Mouse (Mus musculus): ENCODE data around the gene Bloc1s3. TPM values are rescaled to one million over a fixed set of nuclear protein-coding genes. Genes with fewer than 3 reads are reported as not detected.
"Not testable (repeated sequence)": the region's sequence is repeated elsewhere in the genome, so short reads cannot be mapped to it uniquely, and the experiment has no call there.

Bloc1s3 gene
- polyA plus RNA-seq, 2 experiments = 1.2 to 6.2 TPM

DNA sequence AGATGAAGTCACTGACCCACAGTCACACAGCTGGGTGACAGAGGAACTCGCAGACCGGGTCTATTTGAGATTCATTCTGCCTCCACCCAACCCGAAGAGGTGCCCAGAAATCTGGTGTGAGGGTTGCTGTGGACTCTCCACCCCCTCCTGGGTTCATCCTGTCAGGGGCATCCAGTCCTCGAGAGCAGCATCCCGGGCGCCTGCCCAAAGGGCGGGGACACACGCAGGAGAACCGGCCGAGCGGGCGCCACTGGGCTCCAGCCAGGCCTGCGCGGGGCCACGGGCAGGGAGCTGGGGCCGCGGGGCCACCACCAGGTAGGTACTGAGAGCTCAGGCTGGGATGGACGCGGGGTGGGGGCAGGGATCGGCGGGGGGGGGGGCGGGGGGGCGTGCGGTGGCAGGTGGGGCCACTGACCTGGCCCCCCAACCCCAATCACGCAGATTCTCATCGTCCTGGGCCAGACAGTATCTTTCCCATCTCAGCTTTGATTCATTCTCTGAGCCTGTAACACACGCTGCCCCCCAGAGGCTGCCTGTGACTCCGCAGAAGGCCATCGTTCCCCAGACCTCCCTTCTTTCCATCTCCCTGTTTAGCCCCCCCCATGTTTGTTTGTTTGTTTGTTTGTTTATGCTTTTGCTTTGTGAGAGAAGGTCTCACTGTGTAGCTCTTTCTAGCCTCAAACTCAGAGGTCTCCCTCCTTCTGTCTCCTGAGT lies 9.6 kb upstream of the Bloc1s3 start, which contains the start of gene Nkpd1:
Gene Nkpd1, plus strand, starts transcription at position 187 of the 714 bp plus-strand sequence.
- DNase-seq (ENCODE audit: low spot score) (no peak), ATAC-seq (ENCODE audit: low FRiP score, low read depth) (no peak)
- Histone ChIP-seq H3K4me3 (replicated peaks; ENCODE audit: low read length) (peak within 1 kb of the TSS; percentile 5; the same call in 1 of the 2 replicates), H3K27ac (replicated peaks; ENCODE audit: low read depth, low read length) (no peak within 1 kb of the TSS), H3K27me3 (ENCODE audit: control insufficient read depth, insufficient read depth, low read length) (peaks cover 55% of the 10 kb centered on the region), H3K4me2 (replicated peaks; ENCODE audit: low read depth, low read length, severe bottlenecking) (peak within 1 kb of the TSS; percentile 25), H3K4me1 (ENCODE audit: control insufficient read depth, insufficient read depth, low read length) (peaks cover 3% of the 10 kb centered on the region), H3K9ac (ENCODE audit: low read depth, low read length, severe bottlenecking) (peak within 1 kb of the TSS; percentile 45; the same call in 1 of the 2 replicates), H3K9me3 (ENCODE audit: control insufficient read depth, low read length) (no peaks in the 10 kb centered on the region), H3K36me3 (ENCODE audit: control insufficient read depth, insufficient read depth, low read length) (no peaks in the 10 kb centered on the region)
- 9% methylated on average over 15 of the region's 29 CpGs for WGBS
- TF ChIP-seq POLR2A (IDR thresholded peaks at IDR 0.05; ENCODE audit: borderline replicate concordance, extremely low read depth, insufficient read depth, insufficient read length) = no peak

DNA sequence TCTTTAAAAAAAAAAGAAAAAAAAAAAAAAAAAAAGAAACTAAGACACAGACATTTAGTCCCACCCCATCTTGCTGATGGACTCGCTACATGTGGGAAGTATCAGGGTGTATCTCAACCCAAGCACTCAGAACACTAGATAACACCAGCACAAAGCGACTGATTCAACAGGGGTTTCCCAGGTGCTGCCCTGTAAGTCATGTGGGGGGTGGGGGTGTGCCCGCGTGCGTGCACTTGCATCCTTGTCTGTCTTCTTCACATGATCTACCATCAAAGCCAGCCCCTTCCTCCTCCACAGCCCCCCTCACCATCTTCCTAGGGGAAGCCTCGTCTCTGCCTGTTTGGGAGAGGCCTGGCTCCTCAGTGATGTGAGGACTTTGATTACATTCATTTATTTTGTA lies 4.2 kb upstream of the Bloc1s3 start:
- no peak overlapping the region for H3K9ac ChIP-seq (ENCODE audit: low read depth, low read length, severe bottlenecking)
- H3K27me3 ChIP-seq (ENCODE audit: control insufficient read depth, insufficient read depth, low read length) = peaks cover under 1% of the 10 kb centered on the region
- H3K27ac ChIP-seq (replicated peaks; ENCODE audit: low read depth, low read length) = no peak overlapping the region
- peaks cover 7% of the 10 kb centered on the region for H3K4me1 ChIP-seq (ENCODE audit: control insufficient read depth, insufficient read depth, low read length)
- TF ChIP-seq POLR2A (IDR thresholded peaks at IDR 0.05; ENCODE audit: borderline replicate concordance, extremely low read depth, insufficient read depth, insufficient read length) = no peak
- no peak for DNase-seq (ENCODE audit: low spot score)
- H3K4me2 ChIP-seq (replicated peaks; ENCODE audit: low read depth, low read length, severe bottlenecking) = no peak overlapping the region
- WGBS = 72% methylated on average over 6 of the region's 6 CpGs
- H3K9me3 ChIP-seq (ENCODE audit: control insufficient read depth, low read length) = no peaks in the 10 kb centered on the region
- no peak for ATAC-seq (ENCODE audit: low FRiP score, low read depth)
- no peak overlapping the region for H3K4me3 ChIP-seq (replicated peaks; ENCODE audit: low read length)
- no peaks in the 10 kb centered on the region for H3K36me3 ChIP-seq (ENCODE audit: control insufficient read depth, insufficient read depth, low read length)

GRCm38 (mm10) chr7:19511934-19512333 lies 3.8 kb upstream of the Bloc1s3 start:
- not testable (repeated sequence) for ATAC-seq (ENCODE audit: low FRiP score, low read depth)

GRCm38 (mm10) chr7:19509786-19510185 lies 1.6 kb upstream of the Bloc1s3 start:
- Histone ChIP-seq H3K36me3 (ENCODE audit: control insufficient read depth, insufficient read depth, low read length) (no peaks in the 10 kb centered on the region), H3K9ac (ENCODE audit: low read depth, low read length, severe bottlenecking) (no peak overlapping the region), H3K4me3 (replicated peaks; ENCODE audit: low read length) (peak overlapping the region; percentile 84; the same call in 1 of the 2 replicates), H3K27me3 (ENCODE audit: control insufficient read depth, insufficient read depth, low read length) (no peaks in the 10 kb centered on the region), H3K27ac (replicated peaks; ENCODE audit: low read depth, low read length) (no peak overlapping the region), H3K9me3 (ENCODE audit: control insufficient read depth, low read length) (no peaks in the 10 kb centered on the region), H3K4me1 (ENCODE audit: control insufficient read depth, insufficient read depth, low read length) (peaks cover 7% of the 10 kb centered on the region), H3K4me2 (replicated peaks; ENCODE audit: low read depth, low read length, severe bottlenecking) (peak overlapping the region; percentile 98; the same call in 1 of the 2 replicates)
- DNase-seq (ENCODE audit: low spot score) (no peak), ATAC-seq (ENCODE audit: low FRiP score, low read depth) (no peak)
- TF ChIP-seq POLR2A (IDR thresholded peaks at IDR 0.05; ENCODE audit: borderline replicate concordance, extremely low read depth, insufficient read depth, insufficient read length) = no peak
- 94% methylated on average over 7 of the region's 7 CpGs for WGBS

More at GRCm38 (mm10) chr7:19511934-19512333, 3.8 kb upstream of the Bloc1s3 start:
- H3K27me3 ChIP-seq (ENCODE audit: control insufficient read depth, insufficient read depth, low read length); H3K4me3 ChIP-seq (replicated peaks; ENCODE audit: low read length); H3K9ac ChIP-seq (ENCODE audit: low read depth, low read length, severe bottlenecking); DNase-seq (ENCODE audit: low spot score); H3K36me3 ChIP-seq (ENCODE audit: control insufficient read depth, insufficient read depth, low read length); H3K4me1 ChIP-seq (ENCODE audit: control insufficient read depth, insufficient read depth, low read length); H3K27ac ChIP-seq (replicated peaks; ENCODE audit: low read depth, low read length); H3K9me3 ChIP-seq (ENCODE audit: control insufficient read depth, low read length); H3K4me2 ChIP-seq (replicated peaks; ENCODE audit: low read depth, low read length, severe bottlenecking): not testable (repeated sequence)
- WGBS = 81% methylated on average over 7 of the region's 7 CpGs

GRCm38 (mm10) chr7:19508924-19509568 lies 879 bp upstream of the Bloc1s3 start:
- H3K9ac ChIP-seq (ENCODE audit: low read depth, low read length, severe bottlenecking) = peak overlapping the region; percentile 80
- H3K27ac ChIP-seq (replicated peaks; ENCODE audit: low read depth, low read length) = no peak overlapping the region
- 7% methylated on average over 15 of the region's 15 CpGs for whole genome bisulfite sequencing
- ATAC-seq (ENCODE audit: low FRiP score, low read depth) (peak; percentile 5), DNase-seq (ENCODE audit: low spot score) (no peak)
- no peaks in the 10 kb centered on the region for H3K9me3 ChIP-seq (ENCODE audit: control insufficient read depth, low read length)
- peak overlapping the region; percentile 98 for H3K4me2 ChIP-seq (replicated peaks; ENCODE audit: low read depth, low read length, severe bottlenecking)
- H3K36me3 ChIP-seq (ENCODE audit: control insufficient read depth, insufficient read depth, low read length) = no peaks in the 10 kb centered on the region
- peak overlapping the region; percentile 84 for H3K4me3 ChIP-seq (replicated peaks; ENCODE audit: low read length)
- no peak for TF ChIP-seq POLR2A (IDR thresholded peaks at IDR 0.05; ENCODE audit: borderline replicate concordance, extremely low read depth, insufficient read depth, insufficient read length)
- H3K4me1 ChIP-seq (ENCODE audit: control insufficient read depth, insufficient read depth, low read length) = peaks cover 7% of the 10 kb centered on the region
- H3K27me3 ChIP-seq (ENCODE audit: control insufficient read depth, insufficient read depth, low read length) = no peaks in the 10 kb centered on the region
